Mouse (Mus musculus): ENCODE measurements around the gene Wasf3. TPM values are rescaled to one million over a fixed set of nuclear protein-coding genes. Genes with fewer than 3 reads are reported as not detected.

Gene Wasf3
- total RNA-seq (2014; fragmentation: Nextera tagmentation) (not detected in 2 replicates), total RNA-seq (2017) (not detected in 2 replicates)

DNA sequence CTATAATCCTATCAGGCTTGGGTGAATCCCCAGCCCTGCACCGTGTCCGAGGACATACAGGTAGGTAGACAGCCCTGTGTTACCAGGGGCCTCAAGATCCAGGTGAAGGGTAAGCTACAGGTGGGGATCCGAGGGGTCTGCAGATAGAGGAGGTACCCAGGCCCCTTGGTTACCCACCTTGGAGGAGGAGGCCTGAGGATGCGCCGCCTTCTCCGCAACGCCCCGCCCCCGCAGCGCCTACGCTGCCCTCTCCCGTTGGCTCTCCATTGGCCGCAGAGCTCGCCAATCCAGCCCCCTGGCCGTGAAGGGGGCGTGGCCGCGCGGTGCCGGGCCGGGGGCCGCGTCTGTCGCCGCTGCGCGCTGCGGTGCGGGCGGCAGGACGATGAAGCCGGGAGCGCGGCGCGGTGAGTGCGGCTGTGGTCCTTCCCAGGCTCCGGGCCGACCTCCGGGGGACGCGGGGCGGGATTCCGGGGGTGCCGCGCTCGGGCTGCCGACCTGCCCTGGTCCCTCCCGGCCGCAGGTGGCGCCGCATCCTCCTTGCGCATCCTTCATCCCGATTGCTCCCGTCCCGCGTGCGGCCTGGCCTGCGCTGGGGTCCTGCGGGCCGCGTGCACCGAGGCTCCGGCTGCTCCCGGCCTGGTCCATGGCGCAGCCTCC lies at the start of gene Wasf3:
Gene Wasf3, plus strand, starts transcription at position 51 of the 657 bp plus-strand sequence.
- no peak for ATAC-seq (replicated peaks; ENCODE audit: low FRiP score, low TSS enrichment, poor library complexity, severe bottlenecking)

DNA sequence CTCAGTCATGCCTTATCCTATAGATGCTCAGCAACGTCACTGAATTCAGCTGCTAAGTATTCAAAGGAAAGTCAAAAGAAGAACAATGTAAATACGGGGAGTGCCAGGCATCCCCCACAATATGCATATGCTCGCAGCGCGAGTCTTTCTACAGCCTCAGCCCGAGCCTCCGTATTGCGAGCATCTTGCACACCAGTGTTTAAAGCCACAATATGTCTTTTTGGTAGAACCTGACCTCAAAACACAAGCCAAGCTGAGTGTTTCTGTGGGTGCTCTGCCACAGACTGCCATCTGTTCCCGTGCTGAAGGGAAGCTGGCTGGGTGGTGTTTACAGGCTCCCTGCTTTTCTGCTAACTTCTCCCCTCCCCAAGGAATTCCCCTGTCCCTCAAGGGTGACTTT lies 46.7 kb upstream of the Wasf3 start:
- no peak for ATAC-seq (replicated peaks; ENCODE audit: low FRiP score, low TSS enrichment, poor library complexity, severe bottlenecking)

DNA sequence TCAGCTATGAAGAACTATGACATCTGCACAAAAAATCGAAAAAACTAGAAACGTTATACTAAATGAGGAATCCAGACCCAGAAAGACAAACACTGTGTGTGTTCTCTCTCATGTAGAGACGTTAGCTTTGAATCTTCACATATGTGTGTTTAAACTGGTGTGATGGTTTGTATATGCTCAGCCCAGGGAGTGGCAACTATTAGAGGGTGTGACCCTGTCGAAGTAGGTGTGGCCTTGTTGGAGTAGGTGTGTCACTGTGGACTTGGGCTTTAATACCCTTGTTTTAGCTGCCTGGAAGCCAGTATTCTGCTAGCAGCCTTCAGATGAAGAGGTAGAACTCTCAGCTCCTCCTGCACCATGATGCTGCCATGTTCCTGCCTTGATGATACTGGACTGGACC lies 44.7 kb upstream of the Wasf3 start:
- no peak for ATAC-seq (replicated peaks; ENCODE audit: low FRiP score, low TSS enrichment, poor library complexity, severe bottlenecking)

DNA sequence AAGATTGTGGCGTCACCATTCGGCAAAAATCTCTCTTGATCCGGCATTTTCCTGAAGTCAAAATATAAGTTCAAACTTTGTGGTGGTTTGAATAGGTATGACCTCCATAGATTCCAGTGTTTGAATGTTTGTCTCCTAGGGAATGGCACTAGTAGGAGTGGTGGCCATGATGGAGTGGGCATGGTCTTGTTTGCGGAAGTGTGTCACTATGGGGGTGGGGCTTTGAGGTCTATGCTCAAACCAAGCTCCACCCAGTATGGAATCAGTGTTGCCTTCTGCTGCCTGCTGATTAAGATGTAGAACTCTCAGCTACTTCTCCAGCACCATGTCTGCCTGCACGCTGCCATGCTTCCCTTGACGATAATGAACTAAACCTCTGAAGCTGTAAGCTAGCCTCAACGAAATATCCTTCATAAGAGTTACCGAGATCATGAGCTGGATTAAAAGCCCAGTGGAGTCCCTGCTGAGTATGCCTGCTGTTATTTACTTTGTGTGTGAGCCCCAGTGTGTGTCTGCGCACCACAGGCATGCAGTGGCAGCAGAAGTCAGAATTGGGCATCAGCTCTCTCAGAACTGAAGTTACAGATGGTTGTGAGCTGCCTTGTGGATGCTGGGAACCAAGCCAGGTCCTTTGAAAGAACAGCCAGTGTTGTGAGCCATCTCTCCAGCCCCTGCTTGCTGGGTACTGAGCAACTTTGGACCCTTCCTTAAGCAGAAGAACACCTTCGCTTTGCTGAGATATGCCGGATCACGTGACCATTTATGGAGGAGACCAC lies 39.7 kb upstream of the Wasf3 start:
- ATAC-seq (replicated peaks; ENCODE audit: low FRiP score, low TSS enrichment, poor library complexity, severe bottlenecking), result no peak

DNA sequence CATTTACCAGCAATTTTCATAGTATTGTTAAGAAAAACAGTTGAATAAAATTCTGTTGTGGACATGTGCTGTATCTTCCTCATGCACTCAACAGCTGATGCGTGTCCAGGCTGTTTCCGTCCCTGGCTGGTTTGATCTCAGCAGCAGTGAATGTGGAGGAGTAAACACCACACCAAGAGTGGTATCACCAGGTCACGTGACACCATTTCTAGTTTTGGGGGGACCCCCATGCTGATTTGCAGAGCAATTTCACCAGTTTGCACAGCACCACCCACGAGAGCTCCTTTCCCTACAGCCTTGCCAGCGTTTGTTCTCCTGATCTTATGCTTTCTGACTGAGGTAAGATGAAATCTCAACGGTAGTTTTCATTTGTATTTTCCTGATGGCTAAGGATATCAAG lies 37.7 kb upstream of the Wasf3 start:
- no peak for ATAC-seq (replicated peaks; ENCODE audit: low FRiP score, low TSS enrichment, poor library complexity, severe bottlenecking)

DNA sequence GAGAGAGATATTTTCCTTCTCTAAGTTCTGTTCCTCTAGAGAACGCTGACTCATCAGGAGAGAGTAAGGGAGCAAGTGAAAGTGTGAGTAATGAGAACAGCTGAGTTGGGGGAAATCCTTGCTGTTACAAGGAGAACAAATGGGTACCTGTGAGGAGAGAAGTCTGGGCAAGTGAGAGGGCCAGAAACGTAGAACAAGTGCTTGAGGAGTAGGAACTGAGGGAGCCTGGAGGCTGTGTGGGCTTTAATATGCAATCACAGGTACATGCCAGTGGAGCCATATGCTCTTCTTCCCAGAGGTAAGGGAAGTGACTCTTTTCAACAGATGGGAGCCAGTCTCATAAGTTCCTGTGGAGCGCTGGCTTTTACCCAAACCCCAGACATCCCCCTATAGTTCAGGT lies 35.6 kb upstream of the Wasf3 start:
- no peak for ATAC-seq (replicated peaks; ENCODE audit: low FRiP score, low TSS enrichment, poor library complexity, severe bottlenecking)

DNA sequence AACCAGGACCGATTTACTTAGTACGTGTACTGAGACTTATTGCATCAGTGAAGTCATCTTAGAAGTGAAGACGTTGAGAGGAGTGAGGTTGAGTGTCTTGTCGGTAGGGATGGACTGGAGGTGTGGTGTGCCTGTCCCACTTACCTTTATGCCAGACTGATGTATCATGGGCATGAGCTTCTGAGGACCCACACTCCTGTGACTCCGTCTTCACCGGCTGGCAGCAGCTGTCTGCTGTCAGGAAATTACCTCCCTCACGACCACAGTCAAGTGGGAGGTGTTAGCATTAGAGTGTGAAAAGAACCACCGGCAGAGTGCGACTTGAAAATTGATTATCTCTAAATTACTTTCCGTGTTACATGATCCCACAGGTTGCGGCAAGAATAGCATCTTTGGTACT lies 34.0 kb upstream of the Wasf3 start:
- ATAC-seq (replicated peaks; ENCODE audit: low FRiP score, low TSS enrichment, poor library complexity, severe bottlenecking), result no peak

DNA sequence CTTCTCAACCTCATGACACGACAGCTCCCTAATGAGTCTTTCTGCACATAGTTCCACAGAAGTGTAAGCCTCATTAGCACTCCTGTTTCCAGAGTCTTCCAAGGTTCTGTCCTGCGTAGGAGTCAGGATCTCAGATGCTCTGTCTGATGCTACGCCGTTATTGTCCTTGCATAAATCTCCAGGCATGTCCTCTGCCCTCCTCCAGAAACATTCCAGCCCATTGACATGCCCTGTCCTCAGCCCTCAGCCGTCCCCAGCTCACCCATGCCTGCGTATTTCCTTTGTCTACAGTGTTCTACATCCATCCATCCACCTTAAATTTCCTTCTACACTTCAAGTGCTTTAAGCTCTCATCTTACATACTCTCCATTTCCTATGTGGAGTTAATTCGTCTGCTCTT lies 32.8 kb upstream of the Wasf3 start:
- no peak for ATAC-seq (replicated peaks; ENCODE audit: low FRiP score, low TSS enrichment, poor library complexity, severe bottlenecking)

DNA sequence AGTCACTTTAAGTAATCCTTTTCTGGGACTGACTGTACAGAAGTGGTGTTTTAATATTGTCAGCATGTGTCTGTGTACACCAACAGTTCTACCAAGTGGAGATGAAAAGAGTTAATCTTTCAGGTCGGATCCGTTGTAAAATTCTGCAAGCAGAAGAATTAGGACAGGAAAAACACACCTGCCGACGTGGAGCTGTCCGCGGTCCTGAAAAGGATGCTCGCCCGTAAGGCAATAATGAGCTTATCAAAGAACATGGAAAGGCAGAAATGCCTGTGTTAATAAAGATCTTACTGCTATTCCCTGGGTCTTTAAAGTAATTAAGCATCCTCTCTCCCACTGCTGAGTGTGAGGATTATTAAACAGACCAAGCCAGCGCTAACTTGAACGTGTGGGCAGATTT lies 24.4 kb upstream of the Wasf3 start:
- ATAC-seq (replicated peaks; ENCODE audit: low FRiP score, low TSS enrichment, poor library complexity, severe bottlenecking), result 0 out of 2 replicates have a peak, but pooled peaks have one; percentile 61

DNA sequence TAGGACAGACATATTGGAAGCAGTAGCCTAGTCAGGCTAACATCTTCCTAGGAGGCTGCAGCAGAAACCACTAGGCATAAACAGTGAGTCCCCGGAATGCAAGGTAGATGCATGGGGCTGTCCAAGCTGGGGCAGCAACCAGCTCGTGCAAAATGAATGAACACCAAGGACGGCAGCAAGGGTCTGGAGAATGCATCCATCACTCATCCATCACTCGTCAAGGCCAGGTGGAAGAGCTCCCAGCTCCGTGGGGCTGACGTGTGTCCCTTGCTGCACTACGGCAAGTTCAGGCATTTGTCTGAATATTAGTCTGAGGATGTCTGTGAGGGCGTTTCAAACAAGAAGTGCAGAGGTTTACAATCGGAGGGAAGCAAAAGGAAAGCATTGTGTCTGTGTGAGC lies 22.1 kb upstream of the Wasf3 start:
- ATAC-seq (replicated peaks; ENCODE audit: low FRiP score, low TSS enrichment, poor library complexity, severe bottlenecking), result no peak

DNA sequence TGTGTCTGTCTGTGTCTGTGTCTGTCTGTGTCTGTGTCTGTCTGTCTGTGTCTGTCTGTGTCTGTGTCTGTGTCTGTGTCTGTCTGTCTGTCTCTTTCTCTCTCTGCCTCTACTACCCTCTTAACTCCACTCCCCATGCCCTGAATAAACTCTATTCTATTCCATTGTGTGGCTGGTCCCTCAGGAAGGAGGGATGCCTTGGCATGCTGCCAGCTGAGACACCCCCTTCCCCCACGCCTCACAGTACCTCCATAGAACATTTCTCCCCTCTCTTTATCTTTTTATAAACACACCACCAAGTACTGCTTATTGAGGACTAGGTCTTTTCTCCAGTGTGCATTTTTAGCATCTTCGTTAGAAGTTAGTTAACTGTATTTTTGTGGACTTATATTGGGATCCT lies 16.4 kb upstream of the Wasf3 start:
- no peak for ATAC-seq (replicated peaks; ENCODE audit: low FRiP score, low TSS enrichment, poor library complexity, severe bottlenecking)

DNA sequence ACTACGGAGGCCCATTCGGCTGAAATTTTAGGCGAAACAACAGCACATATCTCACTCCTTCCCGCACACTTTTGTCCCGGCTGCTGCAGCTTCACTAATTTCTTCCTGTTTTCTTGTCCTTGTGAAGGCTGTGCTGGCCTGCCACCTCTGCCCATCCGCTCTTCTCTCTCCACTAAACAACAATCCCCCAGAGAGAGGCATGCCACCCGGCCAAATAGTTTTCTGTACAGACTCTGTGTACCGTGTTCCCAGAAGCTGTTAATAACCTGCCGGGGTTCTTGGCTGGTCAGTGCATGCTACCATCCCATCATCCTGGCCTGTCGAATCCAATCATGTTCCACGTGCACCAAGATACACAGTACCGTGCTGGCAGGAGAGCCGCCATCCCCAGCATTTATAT lies 15.8 kb upstream of the Wasf3 start:
- ATAC-seq (replicated peaks; ENCODE audit: low FRiP score, low TSS enrichment, poor library complexity, severe bottlenecking), result no peak

DNA sequence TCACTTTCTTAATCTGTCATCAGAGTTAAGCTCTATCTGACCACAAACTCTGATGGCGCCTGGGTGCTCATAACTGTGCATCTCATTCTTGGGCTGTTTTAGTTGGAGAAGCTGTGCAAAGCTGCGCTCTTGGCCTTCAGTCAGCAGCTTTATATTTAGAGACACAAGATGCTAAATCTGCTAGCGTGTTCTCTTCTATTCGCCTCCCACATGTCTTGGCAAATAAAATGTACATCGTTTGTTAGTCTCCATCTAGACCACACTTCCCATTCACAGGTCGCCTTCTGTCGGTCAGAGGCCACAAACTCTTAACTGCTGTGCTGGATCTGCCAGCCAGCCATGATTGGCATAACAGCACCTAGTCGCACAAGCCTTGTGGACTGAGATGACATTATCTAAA lies 14.0 kb upstream of the Wasf3 start:
- no peak for ATAC-seq (replicated peaks; ENCODE audit: low FRiP score, low TSS enrichment, poor library complexity, severe bottlenecking)

DNA sequence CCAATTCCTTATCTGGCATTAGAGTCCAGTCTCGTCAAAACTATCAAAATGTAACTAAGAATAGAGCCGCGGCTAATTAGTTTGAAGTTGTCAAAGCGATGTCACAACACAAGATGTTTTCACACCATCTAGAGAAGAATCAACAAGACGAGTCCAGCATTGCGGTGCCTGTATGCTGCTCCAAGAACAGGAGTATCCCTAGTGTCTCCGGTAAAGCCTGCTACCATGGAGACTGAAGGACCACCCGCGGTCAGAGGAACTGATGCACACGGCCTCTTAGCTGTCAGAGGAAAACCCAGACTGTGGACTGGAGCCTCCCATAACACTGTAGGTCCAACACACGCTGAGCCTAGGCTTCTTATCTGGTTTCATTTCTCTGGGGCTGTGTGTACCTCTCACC lies 11.5 kb upstream of the Wasf3 start:
- ATAC-seq (replicated peaks; ENCODE audit: low FRiP score, low TSS enrichment, poor library complexity, severe bottlenecking), result no peak

DNA sequence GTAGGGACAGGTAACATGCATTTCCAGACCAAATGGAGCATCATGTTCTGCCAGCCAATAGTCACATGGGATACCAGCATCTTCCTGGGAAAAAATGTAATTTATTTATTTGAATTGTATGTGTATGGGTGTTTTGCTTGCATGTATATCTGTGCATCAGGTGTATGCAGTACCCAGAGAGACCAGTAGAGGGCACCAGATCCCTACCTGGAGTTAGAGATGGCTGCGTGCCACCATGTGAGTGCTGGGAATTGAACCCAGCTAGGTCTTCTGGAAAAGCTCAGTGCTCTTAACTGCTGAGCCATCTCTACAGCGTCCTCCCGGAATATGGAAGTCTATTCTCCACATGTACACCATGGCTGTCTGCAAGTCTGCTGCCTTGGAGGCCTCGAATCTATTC lies 8.2 kb upstream of the Wasf3 start:
- peak; percentile 37; the same call in 1 of the 2 replicates for ATAC-seq (replicated peaks; ENCODE audit: low FRiP score, low TSS enrichment, poor library complexity, severe bottlenecking)

DNA sequence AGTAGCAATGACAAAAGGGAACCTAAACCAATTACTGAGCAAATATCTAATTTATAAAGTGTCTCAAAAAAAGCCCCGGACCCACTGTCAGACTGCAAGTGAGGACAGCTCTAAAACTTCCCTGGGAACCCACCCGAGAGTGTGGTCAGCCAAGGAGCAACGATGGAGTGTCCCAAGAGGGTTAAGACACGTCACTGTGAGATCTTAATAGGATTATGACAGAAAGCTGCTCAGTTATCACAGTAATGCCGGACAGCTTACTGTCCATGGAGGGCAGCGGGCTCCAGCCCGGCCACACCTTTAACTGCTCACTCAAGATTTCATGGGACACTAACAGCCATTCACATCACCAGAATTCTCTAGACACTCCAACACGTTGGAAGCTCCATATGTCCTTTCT lies 4.7 kb upstream of the Wasf3 start:
- ATAC-seq (replicated peaks; ENCODE audit: low FRiP score, low TSS enrichment, poor library complexity, severe bottlenecking), result no peak

DNA sequence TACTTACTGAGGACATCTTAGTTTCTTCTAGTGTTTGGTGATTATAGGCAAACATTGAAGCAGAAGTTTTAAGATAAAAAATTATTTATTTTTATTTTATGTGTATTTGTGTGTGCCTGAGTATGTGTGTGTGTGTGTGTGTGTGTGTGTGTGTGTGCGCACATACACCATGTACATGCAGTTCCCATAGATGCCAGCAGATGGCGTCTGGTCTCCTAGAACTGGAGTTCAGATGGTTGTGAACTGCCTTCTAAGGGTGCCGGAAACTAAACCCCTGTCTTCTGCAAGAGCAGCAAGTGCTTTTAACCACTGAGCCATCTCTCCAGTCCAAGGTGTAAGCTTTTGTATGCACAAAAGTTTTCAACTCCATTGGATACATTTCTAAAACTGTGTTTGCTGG lies 2.5 kb upstream of the Wasf3 start:
- ATAC-seq (replicated peaks; ENCODE audit: low FRiP score, low TSS enrichment, poor library complexity, severe bottlenecking), result no peak

DNA sequence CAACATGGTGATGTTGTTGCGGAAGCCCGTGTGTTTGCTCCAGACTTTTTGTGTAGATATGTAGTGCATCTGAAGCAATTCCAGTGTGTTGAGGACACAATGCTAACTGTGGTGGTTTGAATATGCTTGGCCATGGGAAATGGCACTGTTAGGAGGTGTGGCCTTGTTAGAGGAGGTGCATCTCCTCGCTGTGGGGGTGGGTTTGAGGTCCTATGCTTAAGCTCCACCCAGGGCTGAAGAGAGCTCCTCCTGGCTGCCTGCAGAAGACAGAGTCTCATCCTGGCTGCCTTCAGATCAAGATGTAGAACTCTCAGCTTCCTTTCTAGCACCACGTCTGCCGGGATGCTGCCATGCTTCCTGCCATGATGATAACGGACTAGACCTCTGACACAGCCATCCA lies 1.4 kb upstream of the Wasf3 start:
- ATAC-seq (replicated peaks; ENCODE audit: low FRiP score, low TSS enrichment, poor library complexity, severe bottlenecking), result no peak

DNA sequence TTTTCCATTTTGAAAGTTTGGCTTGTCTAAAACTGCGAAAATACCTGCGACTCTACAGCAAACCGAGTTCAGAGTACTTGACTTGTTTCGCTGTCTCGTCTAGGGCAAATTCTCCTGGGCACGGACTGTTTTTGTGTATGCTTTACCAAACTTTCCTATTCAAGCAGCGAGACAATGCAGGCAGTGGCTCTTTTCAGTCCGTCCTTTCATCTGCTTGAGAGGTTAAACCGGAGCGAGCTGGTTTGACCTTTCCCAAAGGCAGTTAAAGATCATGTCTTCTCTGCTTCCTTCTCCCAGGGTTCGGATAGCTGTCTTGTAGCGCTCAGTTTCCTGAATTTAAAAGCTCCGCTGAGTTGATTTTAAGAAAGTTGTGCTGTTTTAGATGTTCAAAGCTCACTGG lies 1.2 kb downstream of the Wasf3 start:
- ATAC-seq (replicated peaks; ENCODE audit: low FRiP score, low TSS enrichment, poor library complexity, severe bottlenecking), result no peak

DNA sequence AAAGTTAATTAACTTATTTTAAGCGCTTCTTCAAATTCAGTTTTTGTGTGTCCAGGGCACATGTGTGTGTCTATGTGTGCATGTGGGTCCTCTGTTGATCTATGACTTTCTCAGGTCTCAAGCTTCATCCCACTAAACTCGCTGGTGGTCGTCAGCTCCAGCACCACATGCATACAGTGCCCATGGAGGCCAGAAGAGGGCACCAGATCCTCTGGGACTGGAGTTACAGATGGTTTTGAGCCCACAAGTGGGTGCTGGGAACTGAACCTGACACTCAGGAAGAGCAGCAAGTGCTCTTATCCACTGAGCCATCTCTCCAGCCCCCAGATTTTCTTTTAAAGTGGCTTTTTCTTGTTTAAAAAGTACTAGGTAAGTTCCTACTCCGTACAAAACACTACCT lies 2.1 kb downstream of the Wasf3 start:
- ATAC-seq (replicated peaks; ENCODE audit: low FRiP score, low TSS enrichment, poor library complexity, severe bottlenecking), result no peak

DNA sequence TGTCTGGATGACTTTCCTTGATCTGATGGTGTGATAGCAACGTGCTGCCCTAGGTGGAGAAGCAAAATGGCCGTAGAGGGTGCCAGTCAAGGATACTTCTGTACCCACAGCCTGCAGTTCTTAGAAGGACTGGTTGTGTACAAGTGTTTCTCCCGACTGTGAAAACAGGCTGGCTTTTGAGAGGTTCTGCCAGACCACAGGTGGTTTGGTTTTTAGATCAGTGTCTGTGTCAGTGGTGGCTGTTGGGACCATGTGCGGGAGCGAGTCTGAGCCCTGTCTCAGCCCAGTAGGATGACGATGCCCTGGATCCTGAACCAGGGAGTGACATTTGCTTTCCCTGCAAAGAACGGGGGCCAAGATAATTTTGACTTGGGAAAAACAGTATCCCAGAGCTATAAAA lies 9.8 kb downstream of the Wasf3 start:
- ATAC-seq (replicated peaks; ENCODE audit: low FRiP score, low TSS enrichment, poor library complexity, severe bottlenecking), result no peak
